Mouse (Mus musculus) MEL (cell line): ENCODE data around the gene Bptf.

Experiments used
- CHD2 ChIP-seq: IDR thresholded peaks from 2 replicates; pipeline ENCODE4 v1.6.1; 2011; ENCODE audit warnings: low read length, improper control_type of control experiment
- CTCF ChIP-seq, 3 experiments: IDR thresholded peaks in 2 of 3; conservative IDR thresholded peaks in 1 of 3; 2 replicates each; pipeline ENCODE4 v1.5.1; 2011 to 2012; ENCODE audit warnings: low read length in 3 of 3, low read depth in 2 of 3, mild to moderate bottlenecking in 2 of 3, improper control_type of control experiment in 1 of 3, inconsistent platforms in 1 of 3, mixed read lengths in 1 of 3, moderate library complexity in 1 of 3; ENCODE audit not compliant: control insufficient read depth in 1 of 3, insufficient read depth in 1 of 3, poor library complexity in 1 of 3, severe bottlenecking in 1 of 3
- EP300 ChIP-seq, 2 experiments: IDR thresholded peaks; 2 replicates each; pipeline ENCODE4 v1.6.1; 2011; ENCODE audit warnings: improper control_type of control experiment in 2 of 2, low read length in 2 of 2, low read depth in 1 of 2, mild to moderate bottlenecking in 1 of 2
- GABPA ChIP-seq: IDR thresholded peaks from 2 replicates; pipeline ENCODE4 v1.6.1; 2012; ENCODE audit warnings: low read depth, mild to moderate bottlenecking, inconsistent platforms, low read length, improper control_type of control experiment, moderate library complexity
- HCFC1 ChIP-seq: IDR thresholded peaks from 2 replicates; pipeline ENCODE4 v1.6.1; 2012; ENCODE audit warnings: low read depth, mild to moderate bottlenecking, inconsistent platforms, low read length, improper control_type of control experiment, moderate library complexity
- KAT2A ChIP-seq: conservative IDR thresholded peaks from 2 replicates; pipeline ENCODE4 v1.6.1; 2012; ENCODE audit warnings: low read depth, low read length, improper control_type of control experiment, inconsistent platforms
- POLR2A ChIP-seq, 2 experiments: IDR thresholded peaks; 2 replicates each; pipeline ENCODE4 v1.6.1; 2011 to 2012; ENCODE audit warnings: low read length in 2 of 2, mild to moderate bottlenecking in 2 of 2, control low read depth in 1 of 2, improper control_type of control experiment in 1 of 2, low read depth in 1 of 2, moderate library complexity in 1 of 2; ENCODE audit not compliant: control insufficient read depth in 1 of 2, insufficient read depth in 1 of 2, poor library complexity in 1 of 2
- TAL1 ChIP-seq: IDR thresholded peaks from 2 replicates; pipeline ENCODE4 v1.6.1; 2012; ENCODE audit warnings: mild to moderate bottlenecking, inconsistent platforms, low read length, moderate library complexity, mixed read lengths
- TBP ChIP-seq: IDR thresholded peaks from 2 replicates; pipeline ENCODE4 v1.8.0; 2011; ENCODE audit warnings: low read depth, low read length, improper control_type of control experiment

GRCm38 (mm10) chr11:107054870-107055269 lies 77.1 kb downstream of the Bptf start:
- TF ChIP-seq POLR2A (IDR thresholded peaks at IDR 0.05; ENCODE audit: control insufficient read depth in 1 of 2, insufficient read depth in 1 of 2, low read depth in 1 of 2, low read length in 2 of 2, poor library complexity in 1 of 2) (no peak), TBP (no peak), CTCF (IDR thresholded peaks at IDR 0.05 in 2 of 3, conservative IDR thresholded peaks at IDR 0.05 in 1 of 3; ENCODE audit: control insufficient read depth in 1 of 3, insufficient read depth in 1 of 3, low read depth in 2 of 3, low read length in 3 of 3, poor library complexity in 1 of 3, severe bottlenecking in 1 of 3) (no peak), TAL1 (no peak), KAT2A (no peak), GABPA (no peak), CHD2 (no peak), EP300 (IDR thresholded peaks at IDR 0.05; ENCODE audit: low read depth in 1 of 2, low read length in 2 of 2) (no peak), HCFC1 (no peak)
